Comparison of ENCODE assay signal across 7 mouse cellular contexts in genomic region chr9:40802533-40802875, GRCm38 (mm10). TPM values are rescaled to one million over a fixed set of nuclear protein-coding genes. Genes with fewer than 3 reads are reported as not detected.
DNase-seq lines count a peak whose midpoint lies in the region; ATAC-seq lines count a peak whose summit lies in the region.
"Not testable (repeated sequence)": the region's sequence is repeated elsewhere in the genome, so short reads cannot be mapped to it uniquely, and the experiment has no call there.

No protein-coding gene starts in this region.

- peak; percentile 11 for DNase-seq in adrenal gland, adult 2 months
- not testable (repeated sequence) for DNase-seq in intestine, embryonic 14.5 days (ENCODE audit: low spot score)

- H3K27me3 ChIP-seq in erythroblast, embryonic 14.5 days (ENCODE audit: control insufficient read depth); heart, embryonic 13.5 days (replicated peaks); intestine, embryonic 14.5 days (replicated peaks; ENCODE audit: control insufficient read depth, insufficient read depth, low read length); limb, embryonic 13.5 days; lung, embryonic 16.5 days (ENCODE audit: control insufficient read depth, insufficient read depth, low read depth, low read length); neural tube, embryonic 12.5 days (replicated peaks): not testable (repeated sequence)

- H3K27ac ChIP-seq in heart, embryonic 13.5 days (replicated peaks); intestine, embryonic 14.5 days (ENCODE audit: low read depth); limb, embryonic 13.5 days; lung, embryonic 16.5 days (ENCODE audit: low read length); neural tube, embryonic 12.5 days: not testable (repeated sequence)

- peaks cover 52% of the 10 kb centered on the region for H3K36me3 ChIP-seq in erythroblast, embryonic 14.5 days (ENCODE audit: control insufficient read depth)
- H3K36me3 ChIP-seq in heart, embryonic 13.5 days = peaks cover 54% of the 10 kb centered on the region
- peaks cover 47% of the 10 kb centered on the region for H3K36me3 ChIP-seq in intestine, embryonic 14.5 days (ENCODE audit: control insufficient read depth, insufficient read depth, low read length)
- peaks cover 34% of the 10 kb centered on the region for H3K36me3 ChIP-seq in limb, embryonic 13.5 days
- peaks cover 29% of the 10 kb centered on the region for H3K36me3 ChIP-seq in lung, embryonic 16.5 days (ENCODE audit: control insufficient read depth, insufficient read depth, low read length)
- H3K36me3 ChIP-seq in neural tube, embryonic 12.5 days = peaks cover 35% of the 10 kb centered on the region

- not testable (repeated sequence) for H3K9me3 ChIP-seq in erythroblast, embryonic 14.5 days (ENCODE audit: control insufficient read depth, low read length); heart, embryonic 13.5 days; intestine, embryonic 14.5 days (ENCODE audit: control insufficient read depth, low read length); limb, embryonic 13.5 days; lung, embryonic 16.5 days (ENCODE audit: control insufficient read depth, low read length); neural tube, embryonic 12.5 days

- H3K4me3 ChIP-seq in erythroblast, embryonic 14.5 days (replicated peaks) = peak overlapping the region; percentile 90
- peak overlapping the region; percentile 100 for H3K4me3 ChIP-seq in heart, embryonic 13.5 days
- H3K4me3 ChIP-seq in intestine, embryonic 14.5 days (ENCODE audit: low read depth, low read length) = peak overlapping the region; percentile 71
- H3K4me3 ChIP-seq in limb, embryonic 13.5 days = peak overlapping the region; percentile 97
- H3K4me3 ChIP-seq in lung, embryonic 16.5 days (ENCODE audit: low read length) = peak overlapping the region; percentile 97
- peak overlapping the region; percentile 98 for H3K4me3 ChIP-seq in neural tube, embryonic 12.5 days

- ATAC-seq in heart, embryonic 13.5 days (ENCODE audit: extremely low read depth, insufficient number of reproducible peaks, low FRiP score, low TSS enrichment); intestine, embryonic 14.5 days (replicated peaks; ENCODE audit: low FRiP score, low TSS enrichment, low read depth); limb, embryonic 13.5 days (ENCODE audit: low FRiP score, low read depth); lung, embryonic 16.5 days (ENCODE audit: low read depth); neural tube, embryonic 12.5 days (ENCODE audit: low FRiP score, low read depth): not testable (repeated sequence)

- H3K4me1 ChIP-seq in erythroblast, embryonic 14.5 days (ENCODE audit: control insufficient read depth) = peaks cover 30% of the 10 kb centered on the region
- H3K4me1 ChIP-seq in heart, embryonic 13.5 days = peaks cover 67% of the 10 kb centered on the region
- peaks cover 35% of the 10 kb centered on the region for H3K4me1 ChIP-seq in intestine, embryonic 14.5 days (replicated peaks; ENCODE audit: control insufficient read depth, insufficient read depth, low read length)
- H3K4me1 ChIP-seq in limb, embryonic 13.5 days = peaks cover 55% of the 10 kb centered on the region
- peaks cover 35% of the 10 kb centered on the region for H3K4me1 ChIP-seq in lung, embryonic 16.5 days (replicated peaks; ENCODE audit: control insufficient read depth, insufficient read depth, low read length)
- H3K4me1 ChIP-seq in neural tube, embryonic 12.5 days = peaks cover 37% of the 10 kb centered on the region

- WGBS in heart, embryonic 13.5 days = 5% methylated on average over 8 of the region's 8 CpGs
- 6% methylated on average over 8 of the region's 8 CpGs for WGBS in intestine, embryonic 14.5 days
- 6% methylated on average over 8 of the region's 8 CpGs for WGBS in limb, embryonic 13.5 days
- WGBS in lung, embryonic 16.5 days = 2% methylated on average over 8 of the region's 8 CpGs
- 6% methylated on average over 8 of the region's 8 CpGs for WGBS in neural tube, embryonic 12.5 days

- peak overlapping the region; percentile 100 for H3K9ac ChIP-seq in heart, embryonic 13.5 days
- H3K9ac ChIP-seq in intestine, embryonic 14.5 days (ENCODE audit: low read length) = peak overlapping the region; percentile 83
- peak overlapping the region; percentile 99 for H3K9ac ChIP-seq in limb, embryonic 13.5 days
- H3K9ac ChIP-seq in lung, embryonic 16.5 days (ENCODE audit: low read length) = peak overlapping the region; percentile 100
- H3K9ac ChIP-seq in neural tube, embryonic 12.5 days = peak overlapping the region; percentile 99

- H3K4me2 ChIP-seq in heart, embryonic 13.5 days = peak overlapping the region; percentile 81
- H3K4me2 ChIP-seq in intestine, embryonic 14.5 days (ENCODE audit: low read length) = peak overlapping the region; percentile 88
- H3K4me2 ChIP-seq in limb, embryonic 13.5 days (replicated peaks) = peak overlapping the region; percentile 85
- peak overlapping the region; percentile 64 for H3K4me2 ChIP-seq in lung, embryonic 16.5 days (ENCODE audit: low read depth, low read length)
- H3K4me2 ChIP-seq in neural tube, embryonic 12.5 days (replicated peaks) = peak overlapping the region; percentile 63

RNA-seq across cellular contexts. Expression of gene Hspa8, which starts 1.7 kb away (rescaled TPM):
- 1,000 to 10,000 TPM; 1,424 to 4,193 TPM for total RNA-seq in adrenal gland, adult 2 months (2021)
- polyA plus RNA-seq in adrenal gland, adult 2 months (2012; rRNA removed) = 1,414 and 2,267 TPM in 2 replicates
- polyA plus RNA-seq in erythroblast, embryonic 14.5 days (2012) = 64.3 and 66.6 TPM in 2 replicates
- polyA plus RNA-seq in heart, embryonic 13.5 days (2015; fragmentation: Nextera tagmentation; extraction: Ambion mirVana) = 1,787 and 2,104 TPM in 2 replicates
- polyA plus RNA-seq in intestine, embryonic 14.5 days (2014; fragmentation: Nextera tagmentation; extraction: Ambion mirVana) = 2,647 and 2,698 TPM in 2 replicates
- 2,194 and 2,567 TPM in 2 replicates for polyA plus RNA-seq in limb, embryonic 13.5 days (2015; fragmentation: Nextera tagmentation; extraction: Ambion mirVana)
- 2,362 and 2,391 TPM in 2 replicates for polyA plus RNA-seq in lung, embryonic 16.5 days (2015; fragmentation: Nextera tagmentation; extraction: Ambion mirVana)
- 2,593 and 2,648 TPM in 2 replicates for polyA plus RNA-seq in neural tube, embryonic 12.5 days (2016; fragmentation: Nextera tagmentation; extraction: Ambion mirVana)

Comparison
In these comparisons a context has a peak if more than half of its experiments do, and no peak if none do; other contexts are left out.
1. RNA of gene Hspa8, which starts 1.7 kb away (polyA plus RNA-seq): 2,647 to 2,698 TPM in intestine, embryonic 14.5 days, 2,593 to 2,648 TPM in neural tube, embryonic 12.5 days, 2,194 to 2,567 TPM in limb, embryonic 13.5 days, 2,362 to 2,391 TPM in lung, embryonic 16.5 days, 1,414 to 2,267 TPM in adrenal gland, adult 2 months and 1,787 to 2,104 TPM in heart, embryonic 13.5 days; 64.3 to 66.6 TPM in erythroblast, embryonic 14.5 days; every median in the first group is over 10 times any median in the second.
2. Peak in every context shown above with its lines, with median percentiles within 50 percentile points of each other: H3K4me3 ChIP-seq, H3K4me2 ChIP-seq and H3K9ac ChIP-seq.